Mouse (Mus musculus) stomach, embryonic 16.5 days (tissue): Measurements from ENCODE around the gene Clip2. TPM values are rescaled to one million over a fixed set of nuclear protein-coding genes. Genes with fewer than 3 reads are reported as not detected.
"Not testable (repeated sequence)": the region's sequence is repeated elsewhere in the genome, so short reads cannot be mapped to it uniquely, and the experiment has no call there.

Source experiments
- ATAC-seq: fragments of 200-750 bp; cut with Nextera tagmentation; 2 replicates; pipeline ENCODE4 v1.8.0; 2017; ENCODE audit warnings: moderate number of reproducible peaks, moderate TSS enrichment; ENCODE audit not compliant: insufficient read depth, low FRiP score
- H3K27ac ChIP-seq: fragments of 300-500 bp; sonication (generic); 2 replicates; pipeline ENCODE4 v1.5.1; 2014; ENCODE audit warnings: low read length
- H3K27me3 ChIP-seq: fragments of 300-500 bp; sonication (generic); 2 replicates; pipeline ENCODE4 v1.6.1; 2014; ENCODE audit warnings: low read length, control low read depth, mixed read lengths; ENCODE audit not compliant: control insufficient read depth, insufficient read depth
- H3K36me3 ChIP-seq: fragments of 300-500 bp; sonication (generic); 2 replicates; pipeline ENCODE4 v1.6.1; 2014; ENCODE audit warnings: low read length; ENCODE audit not compliant: control insufficient read depth, insufficient read depth
- H3K4me1 ChIP-seq: fragments of 300-500 bp; sonication (generic); 2 replicates; pipeline ENCODE4 v1.6.1; 2014; ENCODE audit warnings: low read length, control low read depth, mixed read lengths; ENCODE audit not compliant: control insufficient read depth, insufficient read depth
- H3K4me2 ChIP-seq: fragments of 300-500 bp; sonication (generic); 2 replicates; pipeline ENCODE4 v1.6.1; 2014; ENCODE audit warnings: low read depth, low read length, mixed read lengths
- H3K4me3 ChIP-seq: fragments of 300-500 bp; sonication (generic); replicated peaks from 2 replicates; pipeline ENCODE4 v1.5.1; 2014; ENCODE audit warnings: mild to moderate bottlenecking, low read length
- H3K9ac ChIP-seq: fragments of 300-500 bp; sonication (generic); 2 replicates; pipeline ENCODE4 v1.6.1; 2014; ENCODE audit warnings: low read length
- H3K9me3 ChIP-seq: fragments of 300-500 bp; sonication (generic); replicated peaks from 2 replicates; pipeline ENCODE4 v1.6.1; 2016; ENCODE audit warnings: low read length, control low read depth; ENCODE audit not compliant: control insufficient read depth
- WGBS: fragments of 180-500 bp; shearing (Covaris S2); extraction: QIAGEN DNeasy Blood & Tissue Kit; methylation state at CpG from one replicate; pipeline ENCODE4 v1.1.7; 2014; 5-methylcytosine and 5-hydroxymethylcytosine counted together
- polyA plus RNA-seq: library from polyadenylated mRNA; unstranded; fragments of >200 nt; fragmentation: Nextera tagmentation; extraction: Ambion mirVana; gene quantifications from 2 replicates; pipeline ENCODE4 v1.2.1, GENCODE M21; 2015

Clip2 gene
- polyA plus RNA-seq, 1 experiment from 2014 or later = 2.9 TPM

DNA sequence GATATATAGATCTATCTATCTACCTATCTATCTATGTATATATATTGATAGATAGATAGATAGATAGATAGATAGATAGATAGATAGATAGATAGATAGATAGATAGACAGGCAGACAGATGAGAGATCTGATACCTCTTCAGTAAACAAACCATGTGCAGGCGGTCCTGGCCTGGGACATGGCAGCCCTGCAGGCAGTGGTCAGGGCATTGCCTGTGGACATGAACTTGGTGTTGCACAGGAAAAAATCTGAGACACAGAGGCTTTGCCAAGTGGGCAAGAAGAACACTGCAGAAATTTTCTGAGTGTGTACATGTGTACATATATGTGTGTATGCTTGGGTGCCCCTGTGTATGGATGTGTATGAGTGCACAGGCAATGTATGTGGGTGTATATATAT is 68.9 kb downstream of the Clip2 start:
- WGBS = 50% methylated on average over 1 of the region's 1 CpGs
- no peaks in the 10 kb centered on the region for H3K4me1 ChIP-seq
- ATAC-seq = no peak
- no peaks in the 10 kb centered on the region for H3K27me3 ChIP-seq
- no peak overlapping the region for H3K9ac ChIP-seq
- no peak overlapping the region for H3K27ac ChIP-seq
- H3K9me3 ChIP-seq = no peaks in the 10 kb centered on the region
- H3K36me3 ChIP-seq = no peaks in the 10 kb centered on the region
- H3K4me2 ChIP-seq = no peak overlapping the region
- H3K4me3 ChIP-seq = no peak overlapping the region

DNA sequence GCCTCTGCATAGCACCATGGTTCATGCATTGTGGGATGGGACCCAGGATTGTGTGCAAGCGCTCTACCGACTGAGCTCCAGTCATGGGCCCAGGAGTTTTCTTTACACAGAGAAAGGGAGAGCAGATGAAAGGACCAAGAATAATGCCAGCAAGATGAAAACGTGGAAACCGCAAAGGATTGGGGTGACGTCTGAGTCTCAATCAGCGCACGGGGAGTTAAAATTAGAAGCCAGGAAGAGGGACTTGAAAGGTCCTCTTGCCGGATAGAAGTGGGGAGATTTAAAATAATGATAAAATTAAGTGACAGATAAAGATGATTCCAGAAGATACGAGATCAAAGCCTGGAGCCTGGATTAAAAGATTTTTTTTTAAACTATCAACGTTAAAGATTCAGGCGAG is 69.9 kb downstream of the Clip2 start:
- Histone ChIP-seq H3K36me3 (no peaks in the 10 kb centered on the region), H3K9me3 (no peaks in the 10 kb centered on the region), H3K9ac (no peak overlapping the region), H3K4me2 (no peak overlapping the region), H3K4me3 (no peak overlapping the region), H3K27me3 (no peaks in the 10 kb centered on the region), H3K27ac (no peak overlapping the region), H3K4me1 (no peaks in the 10 kb centered on the region)
- no peak for ATAC-seq
- 63% methylated on average over 11 of the region's 11 CpGs for WGBS

DNA sequence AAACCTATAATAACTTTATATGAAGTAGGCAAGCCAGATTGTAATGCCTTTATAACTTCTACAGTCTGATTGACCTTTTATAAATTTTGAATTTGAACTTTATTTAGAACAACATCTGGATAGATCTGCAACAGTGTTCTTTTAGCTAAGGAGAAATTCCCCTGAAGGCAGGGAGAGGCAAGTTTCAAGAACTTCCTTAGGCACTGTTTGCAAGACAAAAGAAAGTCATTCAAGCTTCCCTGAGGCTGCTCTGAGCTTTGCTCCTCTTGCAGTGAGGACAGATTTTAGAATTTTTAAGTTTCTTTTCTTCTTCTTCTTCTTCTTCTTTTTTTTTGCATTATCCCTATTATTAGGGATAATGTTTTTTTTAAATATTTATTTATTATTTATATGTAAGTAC is 73.3 kb downstream of the Clip2 start:
- not testable (repeated sequence) for H3K4me2 ChIP-seq, H3K27me3 ChIP-seq, H3K4me1 ChIP-seq, H3K9ac ChIP-seq, H3K9me3 ChIP-seq, H3K36me3 ChIP-seq, H3K4me3 ChIP-seq, H3K27ac ChIP-seq, ATAC-seq

DNA sequence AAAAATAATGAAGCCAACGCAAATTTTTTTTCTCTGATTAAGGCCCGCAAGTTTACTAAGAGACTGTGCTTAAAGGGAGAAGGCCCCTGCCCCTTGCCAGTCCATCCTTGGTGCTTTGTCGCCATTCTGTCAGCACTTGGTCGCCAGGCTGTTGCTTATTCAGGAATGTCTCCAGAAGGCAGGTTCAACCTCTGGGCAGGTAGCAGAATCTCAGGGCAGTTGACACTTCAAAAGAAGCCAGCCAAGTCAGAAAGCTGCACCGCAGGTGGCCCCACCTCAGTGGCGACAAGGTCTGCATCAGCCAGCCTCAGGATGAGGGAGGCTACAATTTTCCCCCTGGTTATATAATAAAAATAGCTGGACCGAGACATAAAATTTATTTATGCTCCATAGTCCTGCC is 76.5 kb downstream of the Clip2 start:
- WGBS = 88% methylated on average over 7 of the region's 7 CpGs
- not testable (repeated sequence) for H3K9me3 ChIP-seq

DNA sequence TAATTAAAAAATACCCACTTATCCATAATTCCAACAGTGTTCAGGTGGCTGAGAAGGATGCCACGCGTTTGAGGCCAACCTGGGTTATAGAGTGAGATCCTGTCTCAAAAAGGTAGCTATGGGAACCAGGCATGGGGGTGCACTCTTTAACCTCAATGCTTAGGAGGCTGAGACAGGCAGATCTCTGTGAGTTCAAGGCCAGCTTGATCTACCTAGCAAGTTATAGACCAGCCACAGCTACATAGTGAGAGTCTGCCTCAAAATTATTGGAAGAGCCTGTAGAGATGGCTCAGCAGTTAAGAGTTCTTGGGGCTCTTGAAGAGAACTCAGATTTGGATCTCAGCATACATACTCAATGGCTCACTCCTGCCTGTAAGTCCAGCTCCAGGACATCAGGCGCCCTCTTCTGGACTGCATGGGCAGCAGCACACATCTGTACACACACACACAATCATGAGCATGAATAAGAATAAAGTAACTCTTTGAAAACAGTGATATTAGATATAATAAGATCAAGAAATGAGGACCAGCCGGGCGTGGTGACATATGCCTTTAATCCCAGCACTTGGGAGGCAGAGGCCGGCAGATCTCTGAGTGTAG is 77.1 kb downstream of the Clip2 start:
- Histone ChIP-seq H3K4me1 (no peaks in the 10 kb centered on the region), H3K36me3 (no peaks in the 10 kb centered on the region), H3K4me2 (no peak overlapping the region), H3K4me3 (no peak overlapping the region), H3K27ac (no peak overlapping the region), H3K9me3 (no peaks in the 10 kb centered on the region), H3K27me3 (no peaks in the 10 kb centered on the region), H3K9ac (no peak overlapping the region)
- ATAC-seq = no peak
- 88% methylated on average over 6 of the region's 6 CpGs for WGBS

More for the DNA sequence above, 76.5 kb downstream of the Clip2 start:
- ATAC-seq, H3K36me3 ChIP-seq, H3K27ac ChIP-seq, H3K4me2 ChIP-seq, H3K4me1 ChIP-seq, H3K9ac ChIP-seq, H3K27me3 ChIP-seq, H3K4me3 ChIP-seq: not testable (repeated sequence)

DNA sequence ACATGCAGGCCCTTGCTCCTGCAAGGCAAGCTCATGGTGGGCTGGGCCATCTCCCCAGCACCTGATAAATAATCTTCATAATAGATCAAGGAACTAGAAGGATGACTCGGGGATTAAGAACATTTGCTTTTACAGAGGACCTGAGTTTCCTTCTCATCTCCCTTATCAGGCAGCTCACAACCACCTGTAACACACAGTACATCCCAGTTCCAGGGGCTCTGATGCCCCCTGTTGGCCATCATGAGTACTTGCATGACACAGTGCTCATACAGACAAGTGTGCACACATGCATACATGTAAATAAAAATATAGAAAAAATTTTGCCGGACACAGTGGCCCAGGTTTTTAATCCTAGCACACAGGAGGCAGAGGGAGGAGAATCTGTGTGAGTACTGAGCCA is 78.3 kb downstream of the Clip2 start:
- ATAC-seq = no peak
- H3K4me2 ChIP-seq = no peak overlapping the region
- H3K27me3 ChIP-seq = no peaks in the 10 kb centered on the region
- H3K9ac ChIP-seq = no peak overlapping the region
- 87% methylated on average over 2 of the region's 2 CpGs for WGBS
- no peaks in the 10 kb centered on the region for H3K36me3 ChIP-seq
- no peaks in the 10 kb centered on the region for H3K9me3 ChIP-seq
- H3K4me3 ChIP-seq = no peak overlapping the region
- no peaks in the 10 kb centered on the region for H3K4me1 ChIP-seq
- H3K27ac ChIP-seq = no peak overlapping the region

DNA sequence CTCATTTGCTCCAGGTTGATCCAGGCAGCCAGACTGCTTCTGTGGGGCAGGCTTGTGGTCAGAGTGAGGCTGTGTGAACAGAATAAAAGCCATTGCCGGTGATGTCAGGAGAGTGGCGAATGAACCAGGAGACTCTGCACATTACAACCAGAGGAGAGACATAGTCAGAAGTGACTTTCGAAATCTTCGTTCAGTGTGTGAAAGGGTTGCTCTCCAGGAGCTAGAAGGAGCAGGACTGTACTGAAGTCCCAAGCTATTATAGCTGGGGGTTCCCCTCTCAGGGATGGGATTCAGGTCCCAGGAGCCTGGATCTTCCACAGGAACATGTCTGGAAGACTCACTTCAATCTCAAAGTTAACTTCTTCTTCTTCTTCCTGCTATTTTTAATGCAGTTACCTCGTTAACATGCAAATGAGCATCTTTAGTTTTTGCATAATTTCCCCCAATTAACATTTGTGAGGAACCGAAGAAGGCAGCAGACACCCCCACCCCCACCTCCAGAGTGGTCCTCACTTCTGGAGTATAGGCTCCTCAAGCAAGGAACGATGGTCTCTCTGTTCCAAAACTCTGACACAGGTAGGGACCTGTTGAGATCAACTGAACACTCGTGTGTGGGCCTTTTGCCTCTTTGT is 81.6 kb downstream of the Clip2 start:
- H3K4me3 ChIP-seq = no peak overlapping the region
- H3K36me3 ChIP-seq = no peaks in the 10 kb centered on the region
- no peak overlapping the region for H3K27ac ChIP-seq
- H3K9me3 ChIP-seq = no peaks in the 10 kb centered on the region
- H3K4me1 ChIP-seq = peaks cover 12% of the 10 kb centered on the region
- no peak overlapping the region for H3K9ac ChIP-seq
- H3K4me2 ChIP-seq = no peak overlapping the region
- no peaks in the 10 kb centered on the region for H3K27me3 ChIP-seq
- WGBS = 83% methylated on average over 8 of the region's 8 CpGs
- ATAC-seq = no peak

DNA sequence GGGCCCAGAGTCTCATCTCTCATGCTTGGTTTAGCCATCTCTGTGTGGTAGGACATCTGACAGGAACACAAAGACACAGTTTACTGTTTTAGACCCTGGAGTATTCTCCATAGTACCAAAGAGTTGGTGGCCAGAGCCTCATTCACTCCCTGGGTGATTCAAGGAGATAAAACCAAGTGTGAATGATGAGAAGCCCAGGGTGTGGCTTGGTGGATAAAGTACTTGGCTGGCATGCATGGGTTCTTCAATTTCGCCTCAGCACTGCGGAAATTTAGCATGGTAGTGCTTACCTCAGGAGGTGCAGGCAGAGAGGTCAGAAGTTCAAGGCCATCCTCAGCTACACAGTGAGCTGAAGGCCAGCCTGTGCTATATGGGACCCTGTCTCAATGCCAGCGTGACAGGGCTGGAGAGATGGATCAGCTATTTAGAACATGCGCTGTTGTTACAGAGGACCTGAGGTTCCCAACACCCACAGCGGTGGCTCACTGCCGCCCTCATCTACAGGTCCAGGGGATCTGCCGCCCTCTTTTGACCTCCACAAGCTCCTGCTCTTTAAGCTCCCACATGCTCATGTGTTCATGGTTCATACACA is 82.6 kb downstream of the Clip2 start:
- no peaks in the 10 kb centered on the region for H3K36me3 ChIP-seq
- 85% methylated on average over 7 of the region's 7 CpGs for WGBS
- H3K9ac ChIP-seq = no peak overlapping the region
- no peak overlapping the region for H3K4me3 ChIP-seq
- H3K27ac ChIP-seq = no peak overlapping the region
- no peak overlapping the region for H3K4me2 ChIP-seq
- peaks cover 12% of the 10 kb centered on the region for H3K4me1 ChIP-seq
- H3K27me3 ChIP-seq = no peaks in the 10 kb centered on the region
- H3K9me3 ChIP-seq = no peaks in the 10 kb centered on the region
- no peak for ATAC-seq

DNA sequence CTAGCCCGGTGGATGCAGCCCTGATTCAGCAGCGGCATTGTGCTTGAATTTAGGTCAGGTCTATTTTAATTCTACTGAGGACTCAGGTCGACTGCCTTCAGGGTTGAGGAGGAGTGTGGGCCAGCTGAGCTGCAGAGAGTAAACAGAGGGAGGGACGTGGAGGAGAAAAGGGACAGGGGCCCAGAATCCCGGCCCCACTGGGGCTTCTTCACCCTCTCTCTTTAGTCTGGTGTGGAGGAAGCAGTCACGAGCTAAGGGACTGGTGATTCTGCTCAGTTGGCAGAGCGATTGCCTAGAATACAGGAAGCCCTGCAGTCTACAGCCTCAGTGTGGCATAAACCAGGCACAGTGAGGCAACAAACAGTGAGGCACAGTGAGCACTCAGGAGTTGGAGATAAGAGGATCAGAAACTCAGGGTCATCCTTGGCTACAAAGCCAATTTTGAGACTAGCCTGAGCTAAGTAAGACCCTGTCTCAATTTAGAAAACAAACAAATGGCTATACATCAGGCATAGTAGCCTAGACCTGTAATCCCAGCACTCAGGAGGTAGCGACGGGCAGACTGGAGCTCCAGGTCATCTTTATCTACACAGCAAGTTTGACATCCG is 84.0 kb downstream of the Clip2 start:
- peak overlapping the region; percentile 31 for H3K9ac ChIP-seq
- H3K9me3 ChIP-seq = no peaks in the 10 kb centered on the region
- peaks cover 12% of the 10 kb centered on the region for H3K4me1 ChIP-seq
- H3K4me2 ChIP-seq = no peak overlapping the region
- H3K27ac ChIP-seq = no peak overlapping the region
- WGBS = 62% methylated on average over 10 of the region's 10 CpGs
- H3K36me3 ChIP-seq = no peaks in the 10 kb centered on the region
- ATAC-seq = no peak
- H3K4me3 ChIP-seq = no peak overlapping the region
- H3K27me3 ChIP-seq = no peaks in the 10 kb centered on the region
